Mouse (Mus musculus) common myeloid progenitor, adult 5-6 weeks (primary cell): ENCODE measurements around the gene Ryr3. TPM values are rescaled to one million over a fixed set of nuclear protein-coding genes. Genes with fewer than 3 reads are reported as not detected.

Experiments used
- ATAC-seq: replicated peaks from 2 replicates; pipeline ENCODE4 v1.8.0; 2016; ENCODE audit warnings: low read depth, mild to moderate bottlenecking, moderate TSS enrichment, inconsistent platforms; ENCODE audit not compliant: poor library complexity, severe bottlenecking
- total RNA-seq: library from RNA; stranded (forward); fragments of 200-1000, 187-1606 nt; gene quantifications from 2 replicates; pipeline ENCODE4 v1.2.3, GENCODE M21; 2017

Ryr3 gene
- total RNA-seq, 1 experiment from 2014 or later, result not detected

DNA sequence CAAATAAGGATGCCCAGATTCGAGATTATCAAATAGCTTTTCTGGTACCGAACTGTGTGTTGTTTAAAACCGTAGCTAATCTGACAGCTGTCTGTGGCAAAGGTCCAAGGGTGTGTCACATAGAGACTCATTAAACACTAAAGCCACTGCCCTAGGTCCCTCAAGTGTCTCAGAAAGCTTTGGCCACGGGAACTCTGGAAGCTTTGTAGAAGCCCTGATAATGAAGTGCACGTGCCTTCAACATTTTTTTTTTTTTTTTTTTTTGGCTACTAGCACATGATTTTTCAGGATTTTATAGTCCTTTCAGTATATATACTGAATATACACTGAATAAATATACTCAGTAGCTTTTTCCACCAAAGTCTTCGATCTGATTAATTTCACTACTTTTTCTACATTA is 489.1 kb downstream of the Ryr3 start:
- no peak for ATAC-seq

DNA sequence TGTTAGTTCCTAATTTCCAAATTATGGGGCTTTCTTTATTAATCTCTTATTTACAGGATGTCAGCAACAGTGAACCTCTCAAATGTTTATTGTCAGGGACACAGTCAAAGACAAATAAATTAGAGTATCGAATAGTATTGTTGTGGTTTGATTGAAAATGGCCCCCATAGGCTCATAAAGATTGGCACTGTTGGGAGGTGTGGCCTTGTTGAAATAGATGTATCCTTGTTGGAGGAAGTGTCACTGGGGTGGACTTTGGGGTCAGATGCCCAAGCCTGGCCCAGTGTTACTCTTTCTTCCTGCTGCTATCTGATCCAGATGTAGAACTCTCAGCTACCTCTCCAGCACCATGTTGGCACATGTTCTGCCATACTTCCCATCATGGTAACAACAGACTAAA is 495.7 kb downstream of the Ryr3 start:
- no peak for ATAC-seq

DNA sequence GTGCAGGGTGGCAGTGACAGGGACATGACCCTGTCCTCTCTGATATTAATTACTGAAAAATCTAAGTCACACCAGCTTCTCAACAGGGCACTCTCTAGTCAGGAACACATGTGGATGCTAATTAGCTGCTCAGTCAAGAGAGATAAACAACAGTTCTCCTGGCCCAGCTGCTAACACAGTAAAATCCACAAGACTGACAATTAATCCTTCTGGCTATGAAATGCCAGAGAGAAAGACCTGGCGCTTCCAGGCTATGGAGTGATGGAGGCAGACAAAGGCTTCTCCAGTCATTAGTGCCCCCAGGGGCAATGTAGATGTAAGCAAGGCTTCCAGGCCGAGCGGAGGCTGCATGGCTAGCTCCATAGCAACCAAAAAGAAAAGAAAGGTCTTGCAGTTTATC is 496.2 kb downstream of the Ryr3 start:
- ATAC-seq, result no peak

DNA sequence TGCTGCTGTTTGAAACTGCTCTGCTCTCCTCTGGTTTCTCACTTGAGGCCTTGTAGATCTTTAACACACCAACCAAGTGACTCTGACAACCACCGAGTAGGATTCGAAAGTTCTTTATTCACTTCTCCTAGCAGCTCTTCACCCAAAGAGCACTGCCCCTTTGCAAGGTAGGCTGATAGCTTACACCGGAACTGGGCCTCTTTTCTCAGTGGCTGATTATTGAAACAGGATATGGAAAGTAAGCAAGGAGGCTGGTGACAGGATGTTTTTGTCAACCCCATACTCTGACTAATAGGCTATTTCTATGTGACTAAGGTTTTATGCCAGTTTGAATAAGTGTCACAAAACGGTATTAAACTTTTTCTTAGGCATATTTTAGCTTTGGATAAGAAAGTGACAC is 502.2 kb downstream of the Ryr3 start:
- peak; percentile 47 for ATAC-seq

DNA sequence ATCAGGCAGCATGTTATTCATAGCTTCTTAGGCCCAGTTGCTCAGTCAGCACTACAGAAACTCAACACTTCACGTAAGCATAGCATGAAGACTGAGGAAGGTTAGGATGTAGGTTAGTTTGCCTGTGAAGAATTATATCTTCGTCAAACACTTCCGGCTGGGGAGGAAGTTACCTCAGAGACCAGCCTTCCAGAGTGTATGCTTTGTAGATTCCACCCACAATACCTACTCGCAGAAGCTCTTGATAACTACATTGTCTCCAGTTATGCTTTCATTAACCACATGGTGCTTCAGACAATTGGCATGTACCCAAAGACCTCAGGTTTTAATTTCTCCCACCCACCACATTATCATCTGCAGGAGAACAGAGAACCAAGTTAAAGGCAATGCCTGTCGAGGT is 535.1 kb downstream of the Ryr3 start:
- 0 out of 2 replicates have a peak, but pooled peaks have one; percentile 39 for ATAC-seq

DNA sequence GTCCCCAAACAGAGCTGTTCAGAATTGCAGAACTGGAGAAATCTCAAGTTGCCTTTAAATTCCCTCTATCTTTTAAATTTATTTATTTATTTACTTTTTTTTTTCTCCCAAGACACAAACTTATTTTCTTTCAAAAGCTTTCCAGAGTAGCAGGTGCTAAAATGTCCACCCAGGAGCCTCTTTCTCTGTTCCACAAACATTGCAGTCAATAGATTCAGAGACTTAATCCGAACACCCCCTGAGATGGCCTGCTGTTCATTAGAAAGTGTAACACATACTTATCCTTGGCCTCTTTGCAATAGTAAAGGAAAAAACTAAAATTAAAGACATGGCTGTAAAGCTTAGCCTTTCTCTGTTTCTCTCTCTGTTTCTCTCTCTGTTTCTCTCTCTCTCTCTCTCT is 539.6 kb downstream of the Ryr3 start:
- no peak for ATAC-seq

DNA sequence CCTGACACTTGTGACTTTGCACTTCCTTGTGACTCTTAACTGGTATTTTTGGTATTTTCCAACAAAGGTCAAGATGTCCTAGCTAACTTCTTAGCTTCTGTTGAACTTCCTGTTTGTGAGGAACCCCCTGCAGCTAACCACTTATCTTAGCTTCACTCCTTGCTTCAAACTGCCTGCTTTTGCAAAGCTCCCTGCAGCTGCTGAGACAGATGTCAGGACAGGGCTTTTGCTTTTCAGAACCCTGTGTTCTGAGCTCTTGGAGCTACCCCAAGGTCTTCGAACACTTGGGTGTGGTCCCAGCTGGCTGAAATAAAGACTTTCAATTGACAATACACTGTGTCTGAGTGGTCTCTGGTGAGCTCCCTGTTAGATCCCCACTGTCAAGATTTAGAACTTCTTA is 540.2 kb downstream of the Ryr3 start:
- peak; percentile 89 for ATAC-seq

DNA sequence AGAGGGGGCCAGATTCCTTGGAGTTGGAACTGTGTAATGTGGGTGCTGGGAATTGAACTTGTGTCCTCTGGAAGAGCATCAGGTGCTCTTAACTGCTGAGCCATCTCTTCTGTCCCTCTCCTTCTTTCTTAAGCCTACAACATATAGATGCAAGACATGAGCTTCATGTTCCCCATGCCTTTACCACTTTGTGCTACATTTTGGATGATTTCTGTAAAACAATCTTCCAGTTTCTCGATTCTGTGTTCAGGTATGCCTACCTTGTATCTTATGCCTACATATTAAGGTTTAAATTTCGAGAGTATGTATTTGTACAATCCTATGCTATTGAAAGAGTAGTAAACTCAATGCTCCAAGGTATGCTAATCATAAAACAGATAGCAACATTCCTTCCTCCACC is 540.7 kb downstream of the Ryr3 start:
- ATAC-seq, result no peak

DNA sequence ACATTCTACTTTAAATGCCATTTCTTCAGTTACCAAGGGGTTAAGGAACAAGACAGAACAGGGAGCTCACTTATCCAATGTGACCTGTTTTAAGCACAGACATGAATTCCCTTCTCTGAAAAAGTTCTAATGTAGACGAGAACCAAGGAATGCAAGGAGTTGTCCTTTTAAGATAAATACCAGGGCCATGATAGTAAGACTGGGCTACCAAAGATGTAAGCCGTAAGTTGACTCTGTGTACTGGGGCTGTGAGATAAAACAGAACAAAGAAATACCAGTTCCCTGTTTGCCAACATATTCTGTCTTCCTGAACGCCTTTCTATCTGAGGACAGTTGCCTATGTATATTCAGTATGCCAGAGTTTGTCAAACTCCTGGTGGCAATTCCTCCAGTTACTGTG is 547.4 kb downstream of the Ryr3 start:
- ATAC-seq, result no peak

DNA sequence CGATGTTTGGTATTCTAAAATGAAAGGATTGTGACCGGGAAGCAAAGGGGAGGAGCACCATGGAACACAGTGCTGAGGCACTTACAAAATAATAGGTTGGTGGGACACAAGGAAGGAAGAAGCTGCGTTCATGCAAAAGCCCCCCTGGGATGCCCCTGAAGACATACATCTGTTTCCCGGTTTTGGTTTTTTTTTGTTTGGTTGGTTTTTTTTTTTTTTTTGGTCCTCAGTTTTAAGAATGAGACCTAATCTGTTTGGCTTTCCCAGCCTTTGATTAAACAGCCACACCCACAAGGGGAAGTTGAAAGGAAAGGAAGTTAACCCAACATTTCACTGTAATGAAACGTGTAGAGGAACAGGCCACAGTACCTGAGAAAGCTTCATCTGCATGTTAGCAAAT is 560.8 kb downstream of the Ryr3 start:
- no peak for ATAC-seq

DNA sequence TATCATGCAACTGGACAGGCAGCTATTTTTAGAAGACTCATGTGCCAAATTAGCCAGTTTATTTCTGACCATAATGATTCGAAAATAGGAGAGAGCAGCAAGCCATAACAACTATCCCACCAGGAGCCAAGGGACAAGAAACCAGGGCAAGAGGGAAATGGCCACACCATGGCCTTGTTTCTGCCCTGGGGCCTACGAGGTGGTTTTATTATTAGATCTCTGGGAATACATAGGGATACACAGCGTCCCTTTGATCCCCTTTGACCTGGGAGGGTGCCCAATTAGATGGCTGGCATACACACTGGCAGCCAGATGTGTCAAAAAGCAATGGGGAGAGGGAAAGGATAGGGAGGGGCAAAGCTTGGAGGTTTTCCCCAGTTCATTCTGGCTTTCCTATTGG is 563.1 kb downstream of the Ryr3 start:
- no peak for ATAC-seq

DNA sequence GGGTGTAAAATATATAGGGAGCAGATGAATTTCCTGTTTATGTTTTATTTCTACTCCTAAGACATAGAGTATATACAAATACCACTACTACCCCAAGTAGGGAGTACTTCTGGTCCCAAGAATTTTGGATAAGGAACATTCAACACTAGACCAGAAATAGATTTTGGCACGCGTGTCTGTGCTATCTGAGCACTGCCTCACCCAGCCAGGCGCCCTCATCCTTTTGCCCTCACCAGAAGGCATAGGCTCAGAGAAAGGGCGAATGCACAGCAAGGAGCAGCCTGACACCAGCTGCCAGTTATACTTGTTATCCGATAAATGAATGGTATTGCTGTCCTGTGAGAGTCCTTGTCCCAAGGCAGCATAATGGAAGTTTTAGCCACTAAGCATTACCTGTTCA is 579.7 kb downstream of the Ryr3 start:
- ATAC-seq, result no peak

DNA sequence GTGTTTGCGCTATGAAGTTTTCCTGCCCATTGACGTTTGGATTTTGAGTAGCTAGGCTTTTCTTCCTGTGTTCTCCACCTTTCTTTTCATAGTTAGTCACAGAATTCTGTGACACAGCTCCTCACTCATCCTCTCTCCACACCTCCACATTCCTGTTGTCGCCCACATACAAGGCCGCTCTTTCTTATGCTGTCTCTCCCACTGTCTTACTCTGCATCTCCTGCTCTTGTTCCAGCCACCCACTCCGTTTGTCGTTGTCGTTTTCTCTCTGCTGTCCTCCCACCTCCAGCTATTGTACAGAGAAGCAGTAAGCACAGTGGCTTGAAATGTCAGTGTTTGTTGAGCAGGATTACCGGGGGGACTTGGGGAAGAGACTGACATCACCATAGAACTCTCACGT is 584.4 kb downstream of the Ryr3 start:
- no peak for ATAC-seq

DNA sequence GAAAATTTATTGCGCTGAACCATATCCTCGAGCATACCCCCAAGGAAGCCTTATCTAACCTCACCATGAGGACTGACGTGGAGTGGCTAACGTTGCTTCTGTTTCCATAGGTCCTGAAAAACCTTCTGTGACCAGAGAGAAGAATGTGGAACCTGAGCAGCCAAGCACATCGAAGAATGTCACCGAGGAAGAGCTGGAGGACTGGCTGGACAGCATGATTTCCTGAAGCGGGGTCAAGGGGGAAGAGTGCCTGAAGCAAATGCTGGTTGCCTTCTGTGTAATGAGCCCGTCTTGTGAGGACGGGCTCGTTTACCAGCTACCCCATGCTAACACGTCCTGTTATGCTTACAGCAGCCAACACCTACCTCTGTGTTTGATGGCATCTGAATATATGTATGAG is 586.2 kb downstream of the Ryr3 start:
- ATAC-seq, result no peak

DNA sequence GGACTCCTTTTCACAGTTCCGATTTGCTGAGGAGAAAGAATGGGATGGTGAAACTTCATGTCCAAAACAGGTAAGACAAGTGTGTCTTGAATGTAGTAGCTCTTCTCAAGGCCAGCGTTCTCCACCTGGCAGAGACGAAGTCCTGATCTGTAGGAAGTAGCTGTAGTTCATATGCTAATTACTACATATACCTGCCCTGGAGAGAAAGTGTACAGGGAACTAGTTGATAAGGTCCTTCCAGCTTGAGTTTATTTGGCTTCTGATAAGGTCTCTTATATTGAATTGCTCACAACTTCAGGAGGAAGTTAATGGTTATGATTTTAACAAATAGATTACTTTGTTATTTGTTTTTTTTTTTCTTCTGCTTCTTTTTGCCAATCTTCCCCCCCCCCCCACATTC is 591.7 kb downstream of the Ryr3 start:
- no peak for ATAC-seq

DNA sequence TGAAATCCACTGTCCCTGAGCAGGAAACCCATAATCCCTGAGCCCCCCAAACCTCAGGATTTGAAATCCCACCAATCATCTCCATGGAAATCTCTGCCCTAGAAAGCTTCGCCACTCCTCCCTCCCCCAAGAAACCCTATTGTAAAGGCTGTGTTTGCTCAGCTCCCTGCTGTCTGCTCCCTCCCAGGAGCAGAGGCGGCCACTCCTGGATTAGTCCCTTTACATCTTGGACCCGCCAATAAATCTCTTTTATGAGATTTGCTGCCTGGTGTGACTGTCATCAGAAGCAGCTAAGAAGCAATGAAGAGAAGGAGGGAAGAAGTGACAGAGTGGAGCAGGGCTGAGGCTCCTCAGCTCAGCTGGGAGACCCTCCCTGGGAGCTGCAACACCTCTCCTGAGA is 599.7 kb downstream of the Ryr3 start:
- no peak for ATAC-seq

DNA sequence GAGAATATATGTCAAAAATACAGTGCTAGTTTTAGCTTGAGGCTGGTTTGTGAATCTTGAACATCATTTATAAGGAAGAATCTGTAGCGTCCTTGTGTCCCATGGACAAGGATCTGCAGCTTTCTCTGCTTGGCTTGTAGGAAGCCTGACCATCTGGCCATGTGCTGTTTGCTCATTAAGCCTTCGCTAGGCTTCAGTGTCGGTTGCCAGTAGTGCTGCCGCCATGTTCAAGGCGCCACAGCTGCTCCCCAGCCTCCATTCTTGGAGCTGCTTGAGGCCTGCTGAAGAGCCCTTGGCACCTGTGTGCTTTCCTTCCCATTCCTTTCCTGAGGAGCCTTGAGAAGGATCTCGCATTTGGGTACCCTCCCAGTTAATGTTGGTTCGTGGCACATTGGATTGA is 602.5 kb downstream of the Ryr3 start:
- ATAC-seq, result no peak

DNA sequence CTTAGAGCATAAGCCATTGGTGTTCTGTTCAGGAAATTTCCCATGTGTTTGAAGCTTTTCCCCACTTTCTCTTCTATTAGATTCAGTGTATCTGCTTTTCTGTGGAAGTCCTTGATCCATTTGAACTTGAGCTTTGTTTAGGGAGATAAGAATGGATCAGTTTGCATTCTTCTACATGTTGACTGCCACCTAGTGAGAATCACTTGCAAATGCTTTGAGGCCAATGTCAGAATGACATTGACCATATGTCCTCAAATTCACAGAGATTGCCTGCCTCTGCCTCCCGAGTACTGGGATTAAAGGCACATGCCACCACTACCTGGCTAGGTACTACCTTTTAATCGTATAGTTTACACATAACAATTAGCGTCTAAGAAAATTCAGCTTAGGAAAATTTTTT is 604.3 kb downstream of the Ryr3 start:
- ATAC-seq, result no peak

DNA sequence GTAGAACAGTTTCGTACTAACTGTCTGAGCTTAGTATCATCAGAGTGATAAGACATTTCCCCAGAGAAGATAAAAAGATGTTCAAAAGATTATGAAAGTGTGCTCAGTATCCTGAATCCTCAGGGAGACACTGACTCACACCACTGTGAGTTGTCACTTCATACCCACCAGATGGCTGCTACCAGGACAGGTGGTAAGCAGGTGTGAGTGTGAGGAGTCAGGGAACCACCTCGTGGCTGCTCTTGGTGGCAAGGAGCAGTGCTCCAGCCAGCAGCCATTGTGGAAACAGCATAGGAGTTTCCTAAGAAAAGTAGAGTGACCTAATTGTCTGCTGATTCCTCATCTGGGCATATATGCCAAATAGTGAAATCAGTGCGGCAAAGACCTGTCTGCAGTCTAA is 610.4 kb downstream of the Ryr3 start:
- ATAC-seq, result no peak

DNA sequence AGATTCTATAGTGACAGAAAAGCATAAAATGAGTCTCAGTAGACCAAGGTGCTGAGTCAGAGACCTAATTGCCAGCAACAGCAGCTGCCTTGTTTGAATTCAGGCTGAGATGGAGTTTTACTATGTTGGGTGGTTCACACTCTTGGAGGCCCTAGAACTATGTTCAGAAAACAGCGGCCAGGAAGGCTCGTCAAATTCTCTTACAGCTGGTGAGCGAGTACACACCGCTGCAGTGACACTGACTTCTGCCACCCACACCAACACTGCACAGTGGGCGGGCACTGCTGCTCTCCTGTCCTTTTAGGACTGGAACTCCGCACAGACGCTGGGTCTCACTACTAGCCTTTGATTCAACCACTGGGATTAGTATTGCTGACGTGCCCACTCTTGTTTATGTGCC is 614.4 kb downstream of the Ryr3 start:
- ATAC-seq, result no peak

DNA sequence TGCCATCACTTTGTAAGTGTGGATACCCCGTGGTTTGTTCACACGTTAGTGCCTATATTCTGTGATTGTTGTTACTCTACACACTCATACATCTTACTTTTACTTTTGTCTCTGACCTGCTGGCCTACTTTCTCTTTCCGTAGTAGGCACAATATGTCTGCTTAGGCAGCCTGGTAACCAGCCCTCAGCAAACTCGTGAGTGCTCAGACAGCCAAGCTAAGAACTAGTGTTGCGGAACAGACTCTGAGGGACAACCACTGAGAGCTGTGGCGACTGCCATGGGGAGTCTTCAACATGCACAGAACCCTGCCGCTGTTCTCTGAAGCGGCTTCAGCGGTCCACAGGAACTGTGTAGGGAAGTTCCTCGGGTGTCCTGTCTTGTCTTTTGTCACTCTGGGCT is 616.7 kb downstream of the Ryr3 start:
- no peak for ATAC-seq

DNA sequence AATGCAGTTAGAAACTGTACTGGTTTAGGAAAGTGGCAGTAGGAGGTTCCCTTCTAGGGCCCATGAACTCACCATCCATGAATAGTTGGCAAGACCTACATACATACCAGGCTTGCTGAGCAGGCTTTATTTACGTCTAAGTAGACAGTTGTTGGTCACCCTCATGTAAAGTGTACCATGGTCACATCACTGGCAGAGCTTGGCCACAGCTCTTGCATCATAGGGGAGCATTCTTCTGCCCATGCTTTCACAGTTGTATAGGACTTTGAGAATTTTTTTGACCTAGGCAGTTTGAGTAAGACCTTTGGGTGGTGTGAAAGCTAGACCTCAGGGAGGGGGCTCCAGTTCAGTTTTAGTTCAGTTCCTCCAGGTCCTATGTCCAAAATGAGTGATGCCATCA is 619.8 kb downstream of the Ryr3 start:
- no peak for ATAC-seq

DNA sequence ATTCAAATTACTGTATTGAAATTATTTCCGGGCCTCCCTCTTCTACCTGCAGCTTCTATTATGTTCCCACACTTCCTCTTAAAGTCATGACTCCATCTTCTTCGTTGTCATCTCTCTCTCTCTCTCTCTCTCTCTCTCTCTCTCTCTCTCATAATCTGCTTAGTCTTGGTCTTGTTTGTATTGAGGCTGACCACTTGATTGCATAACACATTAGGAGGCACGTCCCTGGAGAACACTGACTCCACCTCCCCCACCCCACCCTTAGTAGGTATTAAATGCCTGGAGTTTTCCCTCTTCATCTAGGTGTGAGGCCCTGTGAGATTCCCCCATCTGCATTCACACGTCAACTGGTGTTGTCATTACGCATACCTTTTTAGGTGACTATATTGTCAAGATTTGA is 620.5 kb downstream of the Ryr3 start:
- no peak for ATAC-seq
